ENCODE assay signal across 10 mouse cellular contexts in genomic region chr11:22348536-22348910, GRCm38 (mm10). TPM values are rescaled to one million over a fixed set of nuclear protein-coding genes. Genes with fewer than 3 reads are reported as not detected.
DNase-seq lines count a peak whose midpoint lies in the region; ATAC-seq and TF ChIP-seq lines count a peak whose summit lies in the region.
"Had no signal": no experiment of that assay in that cellular context is flagged by ENCODE, and none has a peak within 500 bp of the region (broad histone marks: within the 10 kb centered on the region; RNA-seq: fewer than 3 reads in every experiment).

No protein-coding gene starts in this region.

- H3K9me3 ChIP-seq in embryonic facial prominence, embryonic 10.5 days, result no peaks in the 10 kb centered on the region
- no peaks in the 10 kb centered on the region for H3K9me3 ChIP-seq in hindbrain, embryonic 14.5 days (ENCODE audit: control insufficient read depth, low read length)
- H3K9me3 ChIP-seq in midbrain, embryonic 16.5 days (replicated peaks; ENCODE audit: control insufficient read depth, low read length, poor library complexity, severe bottlenecking), result no peaks in the 10 kb centered on the region

- no peak for TF ChIP-seq CTCF in gastrocnemius, adult 2 months (IDR thresholded peaks at IDR 0.05)

- no peak overlapping the region for H3K4me3 ChIP-seq in gastrocnemius, adult 2 months
- no peak overlapping the region for H3K4me3 ChIP-seq in embryonic facial prominence, embryonic 10.5 days
- no peak overlapping the region for H3K4me3 ChIP-seq in hindbrain, embryonic 14.5 days (replicated peaks; ENCODE audit: low read length)
- no peak overlapping the region for H3K4me3 ChIP-seq in midbrain, embryonic 16.5 days (ENCODE audit: low read depth, low read length)
- H3K4me3 ChIP-seq: erythroblast, embryonic 14.5 days had no signal

- H3K27ac ChIP-seq in gastrocnemius, adult 2 months, result peak overlapping the region; percentile 49; the same call in 1 of the 2 replicates
- H3K27ac ChIP-seq in embryonic facial prominence, embryonic 10.5 days (replicated peaks), result peak overlapping the region; percentile 78
- H3K27ac ChIP-seq in hindbrain, embryonic 14.5 days, result peak overlapping the region; percentile 60
- 0 out of 2 replicates have a peak overlapping the region, but pooled peaks have one; percentile 34 for H3K27ac ChIP-seq in midbrain, embryonic 16.5 days (ENCODE audit: low read length)

- H3K27me3 ChIP-seq in embryonic facial prominence, embryonic 10.5 days (replicated peaks; ENCODE audit: low read depth, poor library complexity, severe bottlenecking), result no peaks in the 10 kb centered on the region
- no peaks in the 10 kb centered on the region for H3K27me3 ChIP-seq in hindbrain, embryonic 14.5 days (ENCODE audit: control insufficient read depth, insufficient read depth, low read length)
- no peaks in the 10 kb centered on the region for H3K27me3 ChIP-seq in midbrain, embryonic 16.5 days (ENCODE audit: control insufficient read depth, insufficient read depth, low read depth, low read length)

- peak; percentile 95 for ATAC-seq in hindbrain, embryonic 14.5 days (ENCODE audit: low FRiP score)
- ATAC-seq in midbrain, embryonic 16.5 days, result peak; percentile 97

- no peak for DNase-seq in gastrocnemius, adult 2 months
- DNase-seq in gastrocnemius, postnatal 25 days, result no peak
- DNase-seq in embryonic facial prominence, embryonic 10.5 days (ENCODE audit: low spot score), result peak; percentile 75
- DNase-seq in hindbrain, embryonic 14.5 days (ENCODE audit: low spot score), result peak; percentile 56
- no peak for DNase-seq in kidney, postnatal 10 days
- DNase-seq in urinary bladder, postnatal 10 days (ENCODE audit: low spot score), result no peak
- no peak for DNase-seq in gastrocnemius, postnatal 36 days
- DNase-seq: heart, postnatal 14 days had no signal

- intact Hi-C loops in gastrocnemius, adult 2 months (cut with DNase I), result no loop called here
- intact Hi-C loops in gastrocnemius, postnatal 36 days (cut with DNase I), result no loop called here

- H3K9ac ChIP-seq in hindbrain, embryonic 14.5 days, result no peak overlapping the region
- no peak overlapping the region for H3K9ac ChIP-seq in midbrain, embryonic 16.5 days (ENCODE audit: low read depth, low read length)

- H3K4me2 ChIP-seq in hindbrain, embryonic 14.5 days (replicated peaks), result no peak overlapping the region
- no peak overlapping the region for H3K4me2 ChIP-seq in midbrain, embryonic 16.5 days (ENCODE audit: low read length)

- WGBS in embryonic facial prominence, embryonic 10.5 days, result 9% methylated on average over 1 of the region's 1 CpGs
- 4% methylated on average over 1 of the region's 1 CpGs for WGBS in hindbrain, embryonic 14.5 days
- 10% methylated on average over 1 of the region's 1 CpGs for WGBS in midbrain, embryonic 16.5 days

- no peaks in the 10 kb centered on the region for H3K36me3 ChIP-seq in embryonic facial prominence, embryonic 10.5 days (replicated peaks)
- H3K36me3 ChIP-seq in hindbrain, embryonic 14.5 days (replicated peaks; ENCODE audit: control insufficient read depth, insufficient read depth), result no peaks in the 10 kb centered on the region
- no peaks in the 10 kb centered on the region for H3K36me3 ChIP-seq in midbrain, embryonic 16.5 days (ENCODE audit: control insufficient read depth, insufficient read depth, low read length)

- peaks cover 30% of the 10 kb centered on the region for H3K4me1 ChIP-seq in embryonic facial prominence, embryonic 10.5 days
- H3K4me1 ChIP-seq in hindbrain, embryonic 14.5 days (replicated peaks; ENCODE audit: control insufficient read depth, insufficient read depth, low read length), result peaks cover 23% of the 10 kb centered on the region
- H3K4me1 ChIP-seq in midbrain, embryonic 16.5 days (ENCODE audit: control insufficient read depth, insufficient read depth, low read length), result peaks cover 6% of the 10 kb centered on the region

RNA-seq across cellular contexts. Expression of gene Ehbp1, which starts 6.4 kb away (rescaled TPM):
- 10 to 100 TPM; 15.2 to 15.9 TPM for total RNA-seq in gastrocnemius, adult 2 months (2021)
- total RNA-seq in gastrocnemius, postnatal 25 days (2021), result 10 to 100 TPM; 11.0 to 14.3 TPM
- 6.7 and 8.1 TPM in 2 replicates for polyA plus RNA-seq in embryonic facial prominence, embryonic 10.5 days (2016; fragmentation: Nextera tagmentation; extraction: Ambion mirVana)
- 24.0 and 25.3 TPM in 2 replicates for polyA plus RNA-seq in hindbrain, embryonic 14.5 days (2014; fragmentation: Nextera tagmentation; extraction: Ambion mirVana)
- polyA plus RNA-seq in midbrain, embryonic 16.5 days (2015; fragmentation: Nextera tagmentation; extraction: Ambion mirVana), result 23.3 and 25.9 TPM in 2 replicates
- total RNA-seq in gastrocnemius, postnatal 36 days (2021), result 10 to 100 TPM; 11.5 to 12.7 TPM

Comparison
In these comparisons a context has a peak if more than half of its experiments do, and no peak if none do; other contexts are left out.
1. DNase-seq: peak in embryonic facial prominence, embryonic 10.5 days (single experiment) and hindbrain, embryonic 14.5 days (single experiment); none in gastrocnemius, adult 2 months (single experiment), gastrocnemius, postnatal 25 days (single experiment), kidney, postnatal 10 days (single experiment), urinary bladder, postnatal 10 days (single experiment) and gastrocnemius, postnatal 36 days (0 of 2).
2. Peak in every context shown above with its lines, with median percentiles within 50 percentile points of each other: H3K27ac ChIP-seq.